Mouse (Mus musculus) embryo, embryonic 11.5 days (tissue): ENCODE results near the gene Zmym2.
"Not testable (repeated sequence)": the region's sequence is repeated elsewhere in the genome, so short reads cannot be mapped to it uniquely, and the experiment has no call there.

ENCODE experiments used
- DNase-seq: peaks from one replicate; pipeline ENCODE4 v3.0.0-alpha.2; 2012; ENCODE audit warnings: low read depth, low spot score

Gene Zmym2

GRCm38 (mm10) chr14:56886594-56887513 is at the start of gene Zmym2:
TSS of gene Zmym2 (plus strand) at chr14:56886653.
- DNase-seq = peak; percentile 54

GRCm38 (mm10) chr14:56844033-56844432 is 42.4 kb upstream of the Zmym2 start:
- DNase-seq = no peak

DNA sequence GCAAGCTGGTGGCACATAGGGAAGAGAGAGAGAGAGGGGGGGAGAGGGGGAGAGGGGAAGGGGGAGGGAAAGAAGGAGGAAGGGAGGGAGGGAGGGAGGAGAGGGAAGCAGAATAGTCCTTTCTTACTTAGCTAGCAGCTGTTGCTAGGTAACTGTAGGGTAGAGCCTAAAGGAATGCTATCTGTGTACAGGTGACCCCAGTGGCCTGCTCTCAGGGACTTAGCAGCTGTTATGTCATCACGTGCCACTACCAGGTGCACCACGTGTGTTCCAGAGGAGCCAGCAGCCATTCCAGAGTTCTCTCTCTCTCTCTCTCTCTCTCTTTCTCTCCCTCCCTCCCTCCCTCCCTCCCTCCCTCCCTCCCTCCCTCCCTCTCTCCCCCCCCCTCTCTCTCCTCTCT is 41.9 kb upstream of the Zmym2 start:
- DNase-seq = no peak

GRCm38 (mm10) chr14:56848322-56848721 is 38.1 kb upstream of the Zmym2 start:
- no peak for DNase-seq

- no peak for DNase-seq
Observed at GRCm38 (mm10) chr14:56849681-56850080, 36.8 kb upstream of the Zmym2 start.

- DNase-seq = no peak
Observed at GRCm38 (mm10) chr14:56864041-56864440, 22.4 kb upstream of the Zmym2 start.

DNA sequence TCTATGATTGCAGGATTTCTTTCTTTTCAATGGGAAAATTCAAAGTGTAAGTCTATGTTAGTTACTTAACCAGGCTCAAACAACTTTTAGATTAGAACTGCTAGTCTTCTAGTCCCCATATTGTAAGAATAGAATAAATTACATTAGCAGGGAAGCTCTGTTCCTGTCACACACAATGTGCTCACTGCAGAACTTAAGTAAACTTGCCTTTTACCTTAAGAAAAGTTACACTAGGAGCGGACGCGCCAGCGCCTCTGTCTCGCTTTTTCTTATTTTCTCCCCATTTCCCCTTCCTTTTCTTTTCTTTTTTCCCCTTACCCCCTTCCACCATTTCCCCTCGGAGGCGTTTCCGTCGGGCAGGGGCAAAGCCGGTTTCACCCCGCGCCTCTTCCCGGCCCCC is 21.8 kb upstream of the Zmym2 start:
- no peak for DNase-seq

DNA sequence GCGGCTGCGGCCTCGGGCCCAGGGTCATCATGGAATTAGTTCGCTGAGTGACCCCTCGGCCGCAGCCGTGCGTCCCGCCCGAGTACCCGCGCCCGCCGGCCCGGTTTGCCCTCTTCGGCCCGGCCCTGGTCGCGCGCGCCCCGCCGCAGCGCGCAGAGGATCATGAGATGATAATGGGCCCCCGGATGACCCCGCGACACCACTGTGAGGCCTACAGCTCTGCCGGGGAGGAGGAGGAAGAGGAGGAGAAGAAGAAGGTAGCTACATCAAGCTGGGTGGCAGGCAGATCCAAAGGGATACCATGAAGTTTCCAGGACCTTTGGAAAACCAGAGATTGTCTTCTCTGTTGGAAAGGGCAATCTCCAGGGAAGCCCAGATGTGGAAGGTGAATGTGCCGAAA is 21.3 kb upstream of the Zmym2 start:
- DNase-seq = not testable (repeated sequence)

DNA sequence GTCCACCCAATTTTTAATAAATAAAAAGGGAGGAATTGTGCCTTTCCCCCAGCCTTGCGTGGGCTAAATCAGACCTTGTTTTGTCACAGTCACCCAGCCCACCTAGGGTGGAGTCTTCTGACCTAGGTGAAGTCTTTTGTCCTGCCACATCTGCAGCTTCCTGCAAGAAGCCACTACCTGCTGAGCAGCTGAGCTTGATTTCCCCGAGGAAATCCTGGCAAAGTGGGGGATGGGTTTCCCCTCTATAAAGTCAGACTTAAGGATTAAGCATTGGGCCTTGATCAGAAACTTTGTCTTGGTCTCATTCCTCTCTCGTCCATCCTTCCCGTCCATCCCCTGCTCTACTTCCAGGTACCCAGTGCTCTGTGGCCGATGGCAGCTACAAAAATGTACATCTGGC is 12.9 kb upstream of the Zmym2 start:
- DNase-seq = no peak

GRCm38 (mm10) chr14:56875586-56876159 is 10.8 kb upstream of the Zmym2 start:
- no peak for DNase-seq

GRCm38 (mm10) chr14:56881271-56881670 is 5.2 kb upstream of the Zmym2 start:
- no peak for DNase-seq

DNA sequence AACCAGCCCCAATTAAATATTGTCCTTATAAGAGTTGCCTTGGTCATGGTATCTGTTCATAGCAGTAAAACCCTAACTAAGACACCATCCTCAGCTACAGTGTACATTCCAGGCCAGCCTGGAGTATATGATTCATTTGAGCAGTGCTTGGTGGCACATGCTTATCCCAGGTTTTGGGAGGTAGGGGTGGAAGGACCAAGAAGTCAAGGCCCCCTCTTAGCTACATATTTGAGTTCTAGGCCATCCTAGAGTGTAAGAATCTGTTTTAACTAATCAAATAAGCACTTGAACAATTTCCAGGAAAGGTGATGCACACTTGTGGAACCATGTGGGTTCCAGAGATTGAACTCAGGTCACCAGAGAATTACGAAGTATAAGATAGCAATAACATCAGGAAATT is 3.0 kb upstream of the Zmym2 start:
- DNase-seq = no peak

DNA sequence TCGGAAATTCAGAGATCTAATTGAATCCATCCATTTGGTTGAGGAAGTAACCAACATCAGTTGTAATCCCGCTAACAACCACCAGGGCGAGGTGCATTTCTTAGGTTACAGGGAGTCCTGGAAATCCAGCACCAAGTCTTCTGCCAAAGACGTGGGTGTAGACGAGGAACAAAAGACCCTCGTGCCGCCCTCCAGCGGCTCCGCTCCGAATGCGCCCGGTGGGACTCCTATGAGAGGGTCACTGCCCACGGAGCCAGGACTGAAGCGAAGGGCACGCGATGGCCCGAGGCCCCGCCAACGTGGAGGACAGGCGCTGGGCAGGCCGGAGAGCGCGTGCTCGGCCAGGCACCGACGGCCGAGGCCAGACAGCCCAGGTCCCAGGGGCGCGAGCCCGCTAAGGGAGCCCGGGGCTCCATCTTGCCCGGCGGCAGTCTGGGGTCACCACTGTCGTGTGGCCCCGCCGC is 1.1 kb upstream of the Zmym2 start:
- DNase-seq = peak; percentile 82

GRCm38 (mm10) chr14:56885986-56886593 is 363 bp upstream of the Zmym2 start:
- peak; percentile 63 for DNase-seq

- no peak for DNase-seq
Observed at GRCm38 (mm10) chr14:56887514-56887880, 1.0 kb downstream of the Zmym2 start.

GRCm38 (mm10) chr14:56887887-56888286 is 1.4 kb downstream of the Zmym2 start:
- DNase-seq = peak; percentile 62

DNA sequence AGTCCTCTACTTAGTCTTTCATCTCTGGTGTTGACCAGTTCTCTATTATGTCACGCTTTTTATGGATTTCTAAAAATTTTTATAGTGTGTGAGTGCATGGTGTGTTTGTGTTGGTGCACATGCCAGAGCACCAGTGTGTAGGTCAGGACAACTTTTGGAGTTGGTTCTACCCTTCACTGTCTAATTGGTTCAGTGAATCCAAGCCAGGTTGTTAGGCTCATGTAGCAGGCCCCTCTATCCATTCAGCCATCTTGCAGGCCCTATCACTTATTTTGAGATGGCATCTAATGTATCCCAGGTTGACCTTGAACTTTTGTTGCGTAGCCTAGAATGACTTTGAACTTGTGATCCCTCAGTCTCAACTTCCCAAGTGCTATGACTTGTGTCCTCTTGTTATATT is 2.0 kb downstream of the Zmym2 start:
- DNase-seq = no peak

DNA sequence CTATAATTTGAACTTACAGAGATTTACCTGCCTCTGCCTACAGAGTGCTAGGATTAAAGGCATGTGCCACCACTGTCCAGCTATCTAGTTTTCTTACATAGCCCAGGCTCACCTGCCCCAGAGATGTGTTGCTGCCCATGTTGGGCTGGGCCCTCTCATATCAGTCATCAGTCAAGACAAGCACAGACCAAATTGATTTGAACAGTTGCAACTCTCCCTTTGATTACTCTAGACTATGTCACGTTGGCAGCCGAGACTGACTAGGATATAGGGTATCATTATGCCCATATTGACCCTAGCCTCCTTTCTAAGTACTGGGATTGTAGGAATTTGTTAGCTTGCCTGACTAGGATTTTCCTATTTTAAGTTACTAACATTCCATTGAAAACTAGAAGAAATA is 8.0 kb downstream of the Zmym2 start:
- DNase-seq = no peak

DNA sequence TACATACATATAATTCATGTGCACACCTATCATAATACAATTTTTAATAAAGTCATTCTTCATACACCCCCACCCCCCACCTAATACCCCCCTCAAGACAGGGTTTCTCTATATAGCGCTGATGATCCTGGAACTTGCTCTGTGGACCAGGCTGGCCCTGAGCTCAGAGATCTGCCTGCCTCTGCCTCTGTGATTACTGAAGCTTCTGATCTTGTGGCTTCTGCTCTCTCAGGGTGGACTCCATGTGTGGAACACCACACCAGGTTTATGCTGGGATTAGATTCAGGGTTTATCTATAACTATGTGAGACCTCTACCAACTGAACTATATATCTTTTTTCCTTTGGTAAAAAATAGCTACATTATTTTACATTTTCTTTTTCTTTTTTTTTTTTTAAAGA is 10.1 kb downstream of the Zmym2 start:
- no peak for DNase-seq

GRCm38 (mm10) chr14:56897475-56897874 is 11.0 kb downstream of the Zmym2 start:
- no peak for DNase-seq

DNA sequence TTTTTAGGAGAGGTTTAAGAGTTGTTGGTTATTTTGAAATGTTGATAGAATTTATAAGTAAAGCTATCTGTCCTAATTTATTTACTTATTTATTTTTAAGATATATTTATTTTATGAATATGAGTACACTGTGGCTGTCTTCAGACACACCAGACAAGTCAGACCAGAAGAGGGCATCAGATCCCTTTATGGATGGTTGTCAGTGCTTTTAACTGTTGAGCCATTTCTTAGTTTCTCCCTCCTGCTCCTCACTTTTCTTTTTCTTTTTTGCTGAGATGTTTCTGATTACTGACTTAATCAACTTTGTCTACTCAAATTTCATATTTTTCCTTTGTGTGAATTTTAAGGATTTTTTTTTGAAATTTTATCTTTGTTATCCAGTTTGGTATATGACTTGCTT is 13.2 kb downstream of the Zmym2 start:
- DNase-seq = no peak

DNA sequence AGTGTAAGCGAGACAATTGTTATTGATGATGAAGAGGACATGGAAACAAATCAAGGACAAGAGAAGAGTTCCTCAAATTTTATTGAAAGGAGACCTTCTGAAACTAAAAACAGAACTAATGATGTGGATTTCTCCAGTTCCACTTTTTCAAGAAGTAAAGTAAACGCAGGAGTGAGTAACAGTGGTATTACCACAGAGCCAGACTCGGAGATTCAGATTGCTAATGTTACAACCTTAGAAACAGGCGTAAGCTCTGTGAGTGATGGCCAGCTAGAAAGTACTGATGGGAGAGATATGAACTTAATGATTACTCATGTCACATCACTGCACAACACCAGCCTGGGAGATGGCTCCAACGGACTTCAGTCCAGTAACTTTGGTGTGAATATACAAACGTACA is 16.6 kb downstream of the Zmym2 start:
- DNase-seq = no peak

GRCm38 (mm10) chr14:56905696-56906095 is 19.2 kb downstream of the Zmym2 start:
- DNase-seq = no peak
